Mouse (Mus musculus): Measurements from ENCODE around the gene Mettl25.

Gene Mettl25

DNA sequence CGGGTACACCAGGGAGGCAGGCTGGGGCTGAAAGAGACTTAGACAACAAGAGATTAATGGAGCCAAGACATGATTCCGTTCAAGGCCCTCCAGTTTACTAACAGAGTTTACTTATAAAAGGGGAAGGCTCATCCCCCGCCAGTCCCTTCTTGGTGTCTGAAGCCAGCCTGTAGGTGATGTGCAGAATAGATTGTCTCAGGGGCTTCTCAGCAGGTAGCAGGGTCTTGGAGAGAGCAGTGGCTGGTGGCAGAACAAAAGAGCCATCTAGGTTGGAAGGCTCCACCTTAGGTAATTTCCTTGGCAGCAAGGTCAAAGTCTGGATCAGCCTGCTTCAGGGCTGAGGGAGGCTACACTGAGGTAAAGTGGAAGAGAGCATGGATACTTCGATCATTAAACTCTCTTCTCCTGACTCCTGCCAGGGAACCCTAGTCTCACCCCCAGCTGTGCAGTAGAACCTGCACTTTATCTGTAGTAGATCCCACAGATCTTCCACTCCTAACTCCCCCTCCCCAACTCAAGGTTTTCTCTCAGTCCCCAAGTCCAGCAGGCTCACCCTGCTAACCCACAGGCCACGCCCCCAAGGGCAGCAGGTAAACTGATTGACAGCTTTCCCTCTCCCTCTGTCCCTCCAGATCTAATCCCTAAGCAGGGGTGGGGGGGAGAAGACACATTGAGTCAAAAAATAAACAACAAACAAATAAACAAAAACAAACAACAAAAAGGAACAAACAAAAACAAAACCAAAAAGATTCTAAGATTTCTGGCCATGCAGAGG, 87.2 kb downstream of the Mettl25 start:
- no peak for DNase-seq (ENCODE audit: extremely low spot score)

DNA sequence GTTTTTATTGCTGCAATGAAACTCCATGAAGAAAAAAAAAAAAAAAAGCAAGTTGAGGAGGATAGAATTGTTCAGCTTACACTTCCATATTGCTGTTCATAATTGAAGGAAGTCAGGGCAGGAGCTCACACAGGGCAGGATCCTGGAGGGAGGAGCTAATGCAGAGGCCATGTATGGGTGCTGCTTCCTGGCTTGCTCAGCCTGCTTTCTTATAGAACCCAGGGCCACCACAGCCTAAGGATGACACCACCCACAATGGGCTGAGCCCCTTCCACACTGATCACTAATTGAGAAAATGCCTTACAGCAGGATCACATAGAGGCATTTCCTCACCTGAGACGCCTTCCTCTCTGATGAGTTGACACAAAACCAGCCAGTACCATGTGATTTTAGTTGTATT, 95.2 kb downstream of the Mettl25 start:
- DNase-seq (ENCODE audit: extremely low spot score), result no peak

DNA sequence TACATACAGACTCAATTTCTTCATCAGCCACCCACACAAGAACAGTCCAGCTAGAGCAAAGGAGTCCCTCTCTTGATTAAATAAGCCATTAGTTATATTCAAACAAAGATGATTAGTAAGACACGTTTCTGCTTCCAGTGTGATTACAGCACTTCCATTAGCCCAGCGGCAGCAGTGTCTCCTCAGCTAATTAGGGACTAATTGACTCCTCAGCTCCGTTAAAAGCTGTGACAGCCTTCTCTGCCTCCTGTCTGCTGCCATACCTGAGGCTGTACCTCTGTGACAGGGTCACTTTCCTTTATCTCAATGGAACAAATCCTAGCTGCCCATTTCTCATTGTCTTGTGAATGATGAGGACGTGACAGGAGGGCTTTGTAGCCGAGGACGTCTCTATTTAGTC, 99.4 kb downstream of the Mettl25 start:
- no peak for DNase-seq (ENCODE audit: extremely low spot score)

DNA sequence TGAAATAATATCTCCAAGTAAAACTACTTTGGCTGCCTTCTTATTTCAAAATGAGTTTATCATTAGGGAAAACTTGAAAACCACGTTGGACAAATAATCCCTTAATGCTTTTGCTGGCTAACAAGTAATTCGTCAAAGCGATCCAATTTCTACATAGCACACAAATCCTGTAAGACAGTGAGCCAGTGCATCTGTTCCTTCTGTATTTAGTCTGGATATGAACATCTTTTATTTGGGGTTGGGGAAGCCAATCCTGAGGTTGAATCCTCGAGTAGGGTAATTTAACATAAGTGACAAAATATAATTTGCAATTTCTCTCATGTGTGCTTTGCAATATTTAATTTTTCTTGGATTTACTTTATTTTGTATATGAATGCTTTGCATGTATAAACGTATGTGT, 102.2 kb downstream of the Mettl25 start:
- DNase-seq (ENCODE audit: extremely low spot score), result no peak

DNA sequence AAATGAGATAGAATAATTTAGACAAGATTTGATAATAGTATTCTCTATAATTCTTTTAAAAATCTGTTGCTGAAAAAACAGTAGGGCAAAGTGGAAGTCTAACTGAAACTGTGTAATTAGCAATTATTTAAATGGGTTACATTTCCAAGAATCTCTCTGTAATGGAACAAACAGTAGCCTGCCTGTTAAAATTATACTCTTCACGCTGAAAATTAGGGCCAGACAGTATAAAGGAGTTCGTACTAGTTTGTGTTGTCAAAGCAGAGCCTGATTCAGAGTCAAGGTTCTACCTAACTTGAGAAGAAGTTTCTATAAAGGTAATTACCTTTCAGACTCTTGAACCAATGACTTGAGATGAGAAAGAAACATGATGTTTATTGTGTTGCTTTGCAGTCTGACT, 113.4 kb downstream of the Mettl25 start:
- DNase-seq (ENCODE audit: extremely low spot score), result no peak

DNA sequence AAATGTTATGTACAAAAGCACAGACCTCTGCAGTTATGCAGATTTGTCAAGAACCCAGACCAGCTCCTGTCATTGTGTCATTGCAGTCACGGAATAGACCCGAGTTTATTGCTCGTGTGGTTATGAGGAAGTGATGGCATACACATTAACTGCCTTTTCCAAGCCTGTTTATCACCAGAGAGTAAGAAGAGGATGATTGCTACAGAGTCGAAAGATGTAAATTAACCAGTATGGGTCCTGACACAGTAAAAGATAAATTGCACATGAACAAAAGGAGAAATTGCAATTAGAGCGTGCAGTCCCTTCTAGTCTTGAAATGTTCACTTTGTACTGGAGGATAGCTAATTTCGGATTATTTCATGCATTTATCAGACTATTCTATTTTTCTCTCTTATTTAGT, 113.8 kb downstream of the Mettl25 start:
- DNase-seq (ENCODE audit: extremely low spot score), result no peak

DNA sequence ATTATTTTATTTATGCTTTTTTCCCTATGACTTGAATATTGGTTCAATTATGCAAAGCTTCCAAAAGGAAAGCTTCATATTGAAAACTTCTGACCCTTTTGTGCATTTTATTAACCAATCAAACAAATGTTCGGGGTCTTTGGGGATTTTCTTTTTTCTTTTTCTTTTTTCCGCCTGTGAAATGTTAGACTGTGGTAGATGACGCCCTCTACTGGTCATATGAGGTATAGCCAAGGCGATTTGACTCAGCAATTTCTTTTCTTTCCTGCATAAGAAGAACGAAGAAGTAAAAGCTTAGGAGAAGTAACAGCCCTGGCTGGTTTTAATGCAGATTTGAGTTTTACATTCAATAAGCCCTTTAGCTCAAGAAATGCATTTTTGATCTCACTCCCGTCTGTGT, 126.3 kb downstream of the Mettl25 start:
- peak; percentile 52 for DNase-seq (ENCODE audit: extremely low spot score)

DNA sequence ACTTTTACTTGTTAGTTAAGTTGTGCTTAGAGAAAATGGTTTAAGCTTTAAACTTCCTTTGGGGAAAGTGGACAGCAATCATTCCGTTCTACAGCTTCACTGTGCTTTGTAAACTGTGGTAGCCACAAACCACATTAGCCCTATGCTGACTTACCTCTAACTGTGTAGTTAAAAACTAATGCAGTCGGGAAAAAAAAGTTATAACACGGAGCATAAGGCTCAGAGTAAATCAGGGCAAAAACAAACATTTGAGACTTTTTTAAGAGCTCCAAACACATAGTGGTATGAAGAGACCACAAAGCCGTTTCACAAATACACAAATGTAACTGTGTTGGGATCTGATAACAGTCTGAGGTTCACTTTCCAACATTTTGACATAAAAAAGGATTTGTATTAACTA, 126.8 kb downstream of the Mettl25 start:
- DNase-seq (ENCODE audit: extremely low spot score), result no peak

DNA sequence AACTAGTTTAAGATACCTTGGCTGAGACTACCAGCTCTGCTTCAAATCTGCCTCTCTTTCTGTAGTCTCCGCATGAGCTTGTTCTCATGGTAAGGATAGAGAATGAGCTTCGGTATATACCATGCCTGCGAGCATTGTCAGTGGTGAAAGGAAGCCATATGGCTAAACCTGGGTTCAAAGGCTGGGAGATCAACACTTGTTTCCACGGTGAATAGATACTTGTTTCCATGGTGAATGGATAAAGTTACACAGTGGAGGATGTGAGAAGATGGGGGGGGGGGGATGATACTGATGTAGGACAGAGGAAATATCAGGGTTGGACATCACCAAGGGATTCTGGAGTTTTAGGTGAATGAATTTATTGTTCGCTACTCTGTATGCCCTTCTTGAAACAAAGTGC, 128.0 kb downstream of the Mettl25 start:
- DNase-seq (ENCODE audit: extremely low spot score), result no peak

Measured in embryo, embryonic 9.5 days (tissue).